ENCODE assay signal across 13 mouse cellular contexts in the genomic region with DNA sequence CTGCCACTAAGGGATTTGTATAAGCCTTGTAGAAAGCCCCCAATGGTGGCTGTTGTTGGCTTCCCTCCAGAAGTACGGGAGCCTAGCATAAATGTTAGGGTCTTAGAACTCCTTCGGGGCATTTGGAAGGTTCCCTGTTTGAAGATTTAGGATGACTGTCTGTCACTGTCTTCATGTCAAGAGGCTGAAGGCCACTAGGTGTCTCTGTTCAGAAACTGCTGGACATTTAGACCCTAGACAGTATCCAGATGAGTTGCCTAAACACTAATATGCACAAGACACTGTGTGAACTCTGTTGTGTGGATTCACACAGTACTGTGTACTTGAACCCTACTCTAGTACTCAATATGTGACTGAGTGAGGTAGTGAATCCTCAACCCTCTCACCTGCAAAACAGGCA. TPM values are rescaled to one million over a fixed set of nuclear protein-coding genes. Genes with fewer than 3 reads are reported as not detected.
DNase-seq lines count a peak whose midpoint lies in the region; ATAC-seq and TF ChIP-seq lines count a peak whose summit lies in the region.
"Had no signal": no experiment of that assay in that cellular context is flagged by ENCODE, and none has a peak within 500 bp of the region (broad histone marks: within the 10 kb centered on the region; RNA-seq: fewer than 3 reads in every experiment).

No protein-coding gene starts in this region.

- WGBS in limb, embryonic 11.5 days, result 83% methylated on average over 2 of the region's 2 CpGs
- 86% methylated on average over 2 of the region's 2 CpGs for WGBS in limb, embryonic 10.5 days
- WGBS in stomach, postnatal 0 days, result 78% methylated on average over 2 of the region's 2 CpGs

- peak; percentile 49 for TF ChIP-seq CTCF in stomach, postnatal 0 days (IDR thresholded peaks at IDR 0.05; ENCODE audit: low read depth)

- H3K4me1 ChIP-seq in limb, embryonic 11.5 days (ENCODE audit: control insufficient read depth, insufficient read depth, low read length), result no peaks in the 10 kb centered on the region
- peaks cover 10% of the 10 kb centered on the region for H3K4me1 ChIP-seq in limb, embryonic 10.5 days
- H3K4me1 ChIP-seq in stomach, postnatal 0 days (replicated peaks; ENCODE audit: control insufficient read depth, insufficient read depth), result no peaks in the 10 kb centered on the region

- H3K36me3 ChIP-seq in limb, embryonic 11.5 days (ENCODE audit: control insufficient read depth, insufficient read depth, low read length), result no peaks in the 10 kb centered on the region
- H3K36me3 ChIP-seq in limb, embryonic 10.5 days, result no peaks in the 10 kb centered on the region
- no peaks in the 10 kb centered on the region for H3K36me3 ChIP-seq in stomach, postnatal 0 days (ENCODE audit: control insufficient read depth, insufficient read depth, low read length)
- H3K36me3 ChIP-seq: embryonic facial prominence, embryonic 15.5 days; lung, embryonic 15.5 days had no signal

- ATAC-seq in limb, embryonic 11.5 days (ENCODE audit: insufficient number of reproducible peaks, low FRiP score, low TSS enrichment, low read depth), result no peak
- ATAC-seq in stomach, postnatal 0 days (ENCODE audit: low FRiP score, low TSS enrichment), result no peak
- ATAC-seq: forebrain, embryonic 16.5 days had no signal

- no peaks in the 10 kb centered on the region for H3K9me3 ChIP-seq in limb, embryonic 11.5 days (ENCODE audit: control insufficient read depth, low read length)
- no peaks in the 10 kb centered on the region for H3K9me3 ChIP-seq in limb, embryonic 10.5 days (replicated peaks)
- H3K9me3 ChIP-seq in stomach, postnatal 0 days (ENCODE audit: control insufficient read depth, low read length), result no peaks in the 10 kb centered on the region
- H3K9me3 ChIP-seq: embryonic facial prominence, embryonic 15.5 days; lung, embryonic 15.5 days had no signal

- no peaks in the 10 kb centered on the region for H3K27me3 ChIP-seq in limb, embryonic 11.5 days (ENCODE audit: control insufficient read depth, insufficient read depth, low read length)
- H3K27me3 ChIP-seq in limb, embryonic 10.5 days (ENCODE audit: low read depth, poor library complexity, severe bottlenecking), result peaks cover 9% of the 10 kb centered on the region; the same call in 1 of the 2 replicates
- H3K27me3 ChIP-seq in stomach, postnatal 0 days (ENCODE audit: control insufficient read depth, insufficient read depth, low read length), result peaks cover 3% of the 10 kb centered on the region; the same call in 1 of the 2 replicates
- H3K27me3 ChIP-seq: lung, embryonic 15.5 days had no signal

- no peak overlapping the region for H3K4me2 ChIP-seq in limb, embryonic 11.5 days (ENCODE audit: low read depth, severe bottlenecking)
- no peak overlapping the region for H3K4me2 ChIP-seq in stomach, postnatal 0 days (replicated peaks; ENCODE audit: low read depth)
- H3K4me2 ChIP-seq: embryonic facial prominence, embryonic 15.5 days; lung, embryonic 15.5 days had no signal

- H3K27ac ChIP-seq in limb, embryonic 11.5 days (replicated peaks; ENCODE audit: low read depth, low read length), result no peak overlapping the region
- H3K27ac ChIP-seq in limb, embryonic 10.5 days, result no peak overlapping the region
- H3K27ac ChIP-seq in stomach, postnatal 0 days (replicated peaks), result no peak overlapping the region
- H3K27ac ChIP-seq: embryonic facial prominence, embryonic 15.5 days; lung, embryonic 15.5 days had no signal

- DNase-seq in limb, embryonic 11.5 days (ENCODE audit: low spot score), result peak; percentile 16
- DNase-seq in limb, embryonic 10.5 days (ENCODE audit: low spot score), result no peak
- peak; percentile 38 for DNase-seq in thymus, postnatal 14 days
- DNase-seq in thymus, postnatal 0 days (ENCODE audit: low spot score), result no peak
- DNase-seq in adipocyte (ENCODE audit: low spot score), result peak; percentile 45
- DNase-seq in stomach, postnatal 0 days (ENCODE audit: low spot score), result no peak
- DNase-seq in heart, postnatal 4 days, result no peak
- DNase-seq: cerebellum, adult 9-11 months; kidney, postnatal 14 days had no signal

- H3K9ac ChIP-seq in limb, embryonic 11.5 days (ENCODE audit: low read length), result no peak overlapping the region
- H3K9ac ChIP-seq in stomach, postnatal 0 days (ENCODE audit: low read length), result no peak overlapping the region
- H3K9ac ChIP-seq: embryonic facial prominence, embryonic 15.5 days; lung, embryonic 15.5 days had no signal

- no peak for TF ChIP-seq EP300 in stomach, postnatal 0 days (optimal IDR thresholded peaks at IDR 0.05)

- H3K4me3 ChIP-seq in limb, embryonic 11.5 days (ENCODE audit: low read depth, low read length), result no peak overlapping the region
- no peak overlapping the region for H3K4me3 ChIP-seq in limb, embryonic 10.5 days
- no peak overlapping the region for H3K4me3 ChIP-seq in stomach, postnatal 0 days (ENCODE audit: low read depth, low read length)
- H3K4me3 ChIP-seq: embryonic facial prominence, embryonic 15.5 days; lung, embryonic 15.5 days had no signal

RNA-seq across cellular contexts. Expression of gene Gfi1, which starts 41.5 kb away (rescaled TPM):
- polyA plus RNA-seq in limb, embryonic 11.5 days (2014; fragmentation: Nextera tagmentation; extraction: Ambion mirVana), result 0.13 TPM in 1 of 2 replicates, not detected in the other
- polyA plus RNA-seq in limb, embryonic 10.5 days (2016; fragmentation: Nextera tagmentation; extraction: Ambion mirVana), result 0.05 and 0.26 TPM in 2 replicates
- 39.4 and 42.8 TPM in 2 replicates for polyA plus RNA-seq in thymus, postnatal 0 days (2015; fragmentation: Nextera tagmentation; extraction: Ambion mirVana)
- 0.10 TPM in 1 of 2 replicates, not detected in the other for polyA plus RNA-seq in stomach, postnatal 0 days (2015; fragmentation: Nextera tagmentation; extraction: Ambion mirVana)
- total RNA-seq in heart, postnatal 4 days (2021), result under 1 TPM in 1 of 2 experiments, not detected in 1; 0.14 TPM
- total RNA-seq: left cerebral cortex, adult 8-10 months had no signal
- polyA plus RNA-seq: forebrain, embryonic 16.5 days had no signal

Comparison
In these comparisons a context has a peak if more than half of its experiments do, and no peak if none do; other contexts are left out.
1. DNase-seq: peak in limb, embryonic 11.5 days (single experiment), thymus, postnatal 14 days (single experiment) and adipocyte (single experiment); none in limb, embryonic 10.5 days (single experiment), thymus, postnatal 0 days (single experiment), stomach, postnatal 0 days (single experiment) and heart, postnatal 4 days (single experiment).
2. RNA of gene Gfi1, which starts 41.5 kb away (polyA plus RNA-seq): 39.4 to 42.8 TPM in thymus, postnatal 0 days; 0.05 to 0.26 TPM in limb, embryonic 10.5 days, 0.13 TPM in limb, embryonic 11.5 days and 0.10 TPM in stomach, postnatal 0 days; every median in the first group is over 10 times any median in the second.